Mouse (Mus musculus) cerebellum, adult 8-10 months (tissue): Measurements from ENCODE around the gene Srrm2.

Source experiments
- DNase-seq: peaks from one replicate; pipeline ENCODE4 v3.0.0; 2022

Srrm2 gene

GRCm38 (mm10) chr17:23790269-23791078 lies at the start of gene Srrm2:
Srrm2 (plus strand) TSS chr17:23790532.
- DNase-seq: peak; percentile 65

- DNase-seq: no peak
Observed at GRCm38 (mm10) chr17:23740598-23741021, 49.7 kb upstream of the Srrm2 start, which contains the start of gene Paqr4. Paqr4 (minus strand) TSS chr17:23740867.

- no peak for DNase-seq
Observed at GRCm38 (mm10) chr17:23741359-23742209, 48.7 kb upstream of the Srrm2 start.

- DNase-seq: no peak
Observed at GRCm38 (mm10) chr17:23742210-23742793, 48.0 kb upstream of the Srrm2 start.

- DNase-seq: no peak
Observed at GRCm38 (mm10) chr17:23742941-23743340, 47.4 kb upstream of the Srrm2 start.

GRCm38 (mm10) chr17:23744076-23744475 lies 46.3 kb upstream of the Srrm2 start:
- DNase-seq: no peak

GRCm38 (mm10) chr17:23744651-23745050 lies 45.7 kb upstream of the Srrm2 start:
- no peak for DNase-seq

- DNase-seq: no peak
Observed at GRCm38 (mm10) chr17:23745301-23746251, 44.8 kb upstream of the Srrm2 start, which contains the start of gene Kremen2. Kremen2 (minus strand) TSS chr17:23745833.

- no peak for DNase-seq
Observed at GRCm38 (mm10) chr17:23746311-23746710, 44.0 kb upstream of the Srrm2 start.

GRCm38 (mm10) chr17:23746767-23747166 lies 43.6 kb upstream of the Srrm2 start:
- no peak for DNase-seq

- no peak for DNase-seq
Observed at GRCm38 (mm10) chr17:23747471-23747870, 42.9 kb upstream of the Srrm2 start.

GRCm38 (mm10) chr17:23748026-23748425 lies 42.3 kb upstream of the Srrm2 start:
- DNase-seq: no peak

GRCm38 (mm10) chr17:23748631-23749391 lies 41.5 kb upstream of the Srrm2 start:
- DNase-seq: peak; percentile 78

- DNase-seq: no peak
Observed at GRCm38 (mm10) chr17:23749400-23750191, 40.7 kb upstream of the Srrm2 start.

GRCm38 (mm10) chr17:23755689-23756088 lies 34.6 kb upstream of the Srrm2 start:
- no peak for DNase-seq

- no peak for DNase-seq
Observed at GRCm38 (mm10) chr17:23757581-23757980, 32.8 kb upstream of the Srrm2 start.

- no peak for DNase-seq
Observed at GRCm38 (mm10) chr17:23758801-23759200, 31.5 kb upstream of the Srrm2 start.

GRCm38 (mm10) chr17:23760231-23760630 lies 30.1 kb upstream of the Srrm2 start:
- no peak for DNase-seq

- DNase-seq: no peak
Observed at GRCm38 (mm10) chr17:23761155-23761554, 29.2 kb upstream of the Srrm2 start.

- no peak for DNase-seq
Observed at GRCm38 (mm10) chr17:23762976-23763375, 27.4 kb upstream of the Srrm2 start.
